In the genomic region with DNA sequence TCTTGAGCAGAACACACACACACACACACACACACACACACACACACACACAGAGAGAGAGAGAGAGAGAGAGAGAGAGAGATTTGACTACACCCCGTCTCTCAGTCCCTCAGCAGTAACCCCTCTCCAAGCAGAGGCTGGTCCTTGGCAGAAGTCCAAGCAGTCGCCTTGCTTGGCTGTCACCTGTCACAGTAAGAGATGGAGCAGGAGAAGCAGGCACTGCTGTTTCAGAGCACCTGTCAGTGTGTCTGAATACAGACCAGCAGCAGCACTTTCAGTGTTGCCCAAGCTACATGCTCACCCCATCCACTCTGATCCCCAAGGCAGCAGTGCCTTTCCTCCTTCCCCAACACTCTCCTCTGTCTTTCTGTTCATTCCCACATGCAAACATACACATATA, we compare ENCODE assay signal across 11 mouse cellular contexts. TPM values are rescaled to one million over a fixed set of nuclear protein-coding genes. Genes with fewer than 3 reads are reported as not detected.
A peak's percentile ranks its signal among the peaks of the same experiment; 100 is the strongest.
DNase-seq lines count a peak whose midpoint lies in the region; ATAC-seq and TF ChIP-seq lines count a peak whose summit lies in the region.
"Had no signal": no experiment of that assay in that cellular context is flagged by ENCODE, and none has a peak within 500 bp of the region (broad histone marks: within the 10 kb centered on the region; RNA-seq: fewer than 3 reads in every experiment).

No protein-coding gene starts in this region.

- H3K27ac ChIP-seq in heart, embryonic 14.5 days (replicated peaks in 1 of 2; ENCODE audit: control insufficient read depth in 1 of 2, insufficient read depth in 1 of 2, low read depth in 2 of 2, low read length in 2 of 2), result no peak overlapping the region
- no peak overlapping the region for H3K27ac ChIP-seq in left cerebral cortex, adult 2 months

- ATAC-seq in heart, embryonic 14.5 days (ENCODE audit: insufficient number of reproducible peaks, insufficient read depth, low FRiP score, low read depth), result peak; percentile 35; the same call in 1 of the 2 replicates
- no peak for ATAC-seq in megakaryocyte, adult 5-6 weeks (ENCODE audit: poor library complexity, severe bottlenecking)

- intact Hi-C loops in left cerebral cortex, postnatal 4 days (cut with DNase I), result no loop called here
- intact Hi-C loops in left cerebral cortex, adult 2 months (cut with DNase I), result no loop called here

- no peaks in the 10 kb centered on the region for H3K27me3 ChIP-seq in heart, embryonic 14.5 days (ENCODE audit: control insufficient read depth, insufficient read depth, low read length)

- H3K9me3 ChIP-seq in heart, embryonic 14.5 days (ENCODE audit: control insufficient read depth, low read length), result no peaks in the 10 kb centered on the region

- H3K4me3 ChIP-seq in heart, embryonic 14.5 days (ENCODE audit: control insufficient read depth in 1 of 2, insufficient read depth in 1 of 2, low read depth in 1 of 2, low read length in 2 of 2), result no peak overlapping the region
- no peak overlapping the region for H3K4me3 ChIP-seq in left cerebral cortex, adult 2 months

- H3K9ac ChIP-seq in heart, embryonic 14.5 days (ENCODE audit: low read length), result no peak overlapping the region

- peaks cover 8 to 11% of the 10 kb centered on the region in 2 experiments for H3K4me1 ChIP-seq in heart, embryonic 14.5 days (ENCODE audit: control insufficient read depth in 2 of 2, insufficient read depth in 2 of 2, low read length in 2 of 2)

- no peak for TF ChIP-seq CTCF in left cerebral cortex, adult 2 months (IDR thresholded peaks at IDR 0.05)
- no peak for TF ChIP-seq CTCF in brain, embryonic 14.5 days (IDR thresholded peaks at IDR 0.05; ENCODE audit: borderline replicate concordance, extremely low read depth, insufficient read depth, insufficient read length)

- no peak overlapping the region for H3K4me2 ChIP-seq in heart, embryonic 14.5 days (ENCODE audit: low read length)

- 6% methylated on average over 2 of the region's 2 CpGs for WGBS in heart, embryonic 14.5 days

- no peak for TF ChIP-seq POLR2A in brain, embryonic 14.5 days (IDR thresholded peaks at IDR 0.05; ENCODE audit: borderline replicate concordance, extremely low read depth, insufficient read depth, insufficient read length, poor library complexity, severe bottlenecking)

- no peaks in the 10 kb centered on the region for H3K36me3 ChIP-seq in heart, embryonic 14.5 days (ENCODE audit: control insufficient read depth, insufficient read depth, low read length)

- no peak for DNase-seq in heart, adult 9 months (ENCODE audit: low spot score in 2 of 2)
- DNase-seq in left cerebral cortex, postnatal 4 days, result peak; percentile 58
- no peak for DNase-seq in left cerebral cortex, adult 2 months (ENCODE audit: extremely low spot score in 1 of 2, low spot score in 2 of 2)
- peak; percentile 43 for DNase-seq in A20 (ENCODE audit: low read depth, low spot score)
- DNase-seq in brain, embryonic 14.5 days (ENCODE audit: low read depth), result peak; percentile 79
- no peak for DNase-seq in frontal cortex, postnatal 25 days (ENCODE audit: low spot score in 2 of 2)
- DNase-seq: gastrocnemius, postnatal 36 days; kidney, adult 11 months; liver had no signal

RNA-seq across cellular contexts. Expression of a gene that starts 9.8 kb away (rescaled TPM):
- 0.13 and 0.35 TPM in 2 replicates for polyA plus RNA-seq in heart, embryonic 14.5 days (2014; fragmentation: Nextera tagmentation; extraction: Ambion mirVana)
- total RNA-seq in left cerebral cortex, postnatal 4 days (2021), result under 1 TPM in 1 of 2 experiments, not detected in 1; 0.16 TPM
- total RNA-seq in left cerebral cortex, adult 2 months (2021), result under 1 TPM in 1 of 2 experiments, not detected in 1; 0.38 TPM
- 0.05 and 0.10 TPM in 2 replicates for polyA plus RNA-seq in brain, embryonic 14.5 days (2012; rRNA removed)
- 0.27 and 0.43 TPM in 2 replicates for total RNA-seq in megakaryocyte, adult 5-6 weeks (2015)
- 0.28 and 2.3 TPM in 2 replicates for total RNA-seq in megakaryocyte, adult 5-6 weeks (2017)
- total RNA-seq: gastrocnemius, postnatal 36 days had no signal

RNA-seq across cellular contexts. Expression of a gene that starts 29.6 kb away (rescaled TPM):
- polyA plus RNA-seq in heart, embryonic 14.5 days (2014; fragmentation: Nextera tagmentation; extraction: Ambion mirVana), result 214 and 224 TPM in 2 replicates
- total RNA-seq in left cerebral cortex, postnatal 4 days (2021), result 10 to 100 TPM; 86.5 to 94.7 TPM
- 100 to 1,000 TPM in 1 of 2 experiments, 10 to 100 TPM in 1; 96.5 to 112 TPM for total RNA-seq in left cerebral cortex, adult 2 months (2021)
- 58.1 and 62.7 TPM in 2 replicates for polyA plus RNA-seq in brain, embryonic 14.5 days (2012; rRNA removed)
- 68.0 and 73.7 TPM in 2 replicates for total RNA-seq in megakaryocyte, adult 5-6 weeks (2015)
- total RNA-seq in megakaryocyte, adult 5-6 weeks (2017), result 76.8 and 86.3 TPM in 2 replicates

Comparison
In these comparisons a context has a peak if more than half of its experiments do, and no peak if none do; other contexts are left out.
1. DNase-seq: peak in left cerebral cortex, postnatal 4 days (single experiment), A20 (single experiment) and brain, embryonic 14.5 days (single experiment); none in heart, adult 9 months (0 of 2), left cerebral cortex, adult 2 months (0 of 2) and frontal cortex, postnatal 25 days (0 of 2).